Comparison of ENCODE assay signal across 20 mouse cellular contexts in genomic region chr6:35645210-35645609, GRCm38 (mm10).
DNase-seq lines count a peak whose midpoint lies in the region; ATAC-seq and TF ChIP-seq lines count a peak whose summit lies in the region.
"Had no signal": no experiment of that assay in that cellular context is flagged by ENCODE, and none has a peak within 500 bp of the region (broad histone marks: within the 10 kb centered on the region; RNA-seq: fewer than 3 reads in every experiment).

No protein-coding gene starts in this region.

- TF ChIP-seq RAD21 in CH12.LX (IDR thresholded peaks at IDR 0.05; ENCODE audit: low read depth, low read length) = no peak

- WGBS in kidney, embryonic 15.5 days = 93% methylated on average over 7 of the region's 7 CpGs

- H3K27me3 ChIP-seq in CH12.LX (replicated peaks) = no peaks in the 10 kb centered on the region
- peaks cover 4% of the 10 kb centered on the region; the same call in 1 of the 2 replicates for H3K27me3 ChIP-seq in kidney, embryonic 15.5 days

- H3K79me2 ChIP-seq in CH12.LX (replicated peaks; ENCODE audit: control insufficient read depth, extremely low read depth, insufficient read depth, poor library complexity, severe bottlenecking) = no peaks in the 10 kb centered on the region

- TF ChIP-seq EP300 in CH12.LX (IDR thresholded peaks at IDR 0.05; ENCODE audit: low read length) = peak; percentile 86

- H3K27ac ChIP-seq in CH12.LX (ENCODE audit: insufficient read depth, low read depth) = no peak overlapping the region
- H3K27ac ChIP-seq in kidney, embryonic 15.5 days = no peak overlapping the region

- dilution Hi-C loops in CH12.LX (cut with MboI; ENCODE audit: extremely low pct_ligation_motif_present, extremely low pct_unique_long_range_greater_than_20kb, low sequenced_read_pairs) = no loop called here

- H3K9me3 ChIP-seq in CH12.LX (replicated peaks; ENCODE audit: low read length) = no peaks in the 10 kb centered on the region
- H3K9me3 ChIP-seq in kidney, embryonic 15.5 days (replicated peaks) = no peaks in the 10 kb centered on the region
- H3K9me3 ChIP-seq: G1E had no signal

- no peaks in the 10 kb centered on the region for H3K36me3 ChIP-seq in CH12.LX (replicated peaks in 1 of 2; ENCODE audit: control insufficient read depth in 1 of 2, insufficient read depth in 1 of 2, low read length in 1 of 2)
- no peaks in the 10 kb centered on the region for H3K36me3 ChIP-seq in kidney, embryonic 15.5 days
- H3K36me3 ChIP-seq: G1E had no signal

- in situ Hi-C loops in CH12.LX (cut with MboI; ENCODE audit: low pct_ligation_motif_present, low pct_unique_long_range_greater_than_20kb, low sequenced_read_pairs) = no loop called here

- ATAC-seq in kidney, embryonic 15.5 days (replicated peaks; ENCODE audit: low FRiP score) = no peak
- ATAC-seq: activated CD4-positive, CD25-positive, alpha-beta regulatory T cell, adult 4 months; CD4-positive, CD25-positive, alpha-beta regulatory T cell, adult 4 months; Patski had no signal

- TF ChIP-seq CTCF in CH12.LX (conservative IDR thresholded peaks at IDR 0.05 in 1 of 2, IDR thresholded peaks at IDR 0.05 in 1 of 2; ENCODE audit: low read depth in 2 of 2, low read length in 2 of 2) = no peak

- H3K9ac ChIP-seq in CH12.LX (ENCODE audit: insufficient read depth, low read depth) = no peak overlapping the region
- no peak overlapping the region for H3K9ac ChIP-seq in kidney, embryonic 15.5 days

- DNase-seq in A20 (ENCODE audit: low read depth, low spot score) (peak; percentile 21), CH12.LX (ENCODE audit: extremely low read depth) (peak; percentile 54)
- no peak for DNase-seq in cerebellum, postnatal 14 days
- DNase-seq: adrenal gland, adult 2 months; adrenal gland, adult 8-10 months; adrenal gland, postnatal 10 days; adrenal gland, postnatal 14 days; adrenal gland, postnatal 25 days; adrenal gland, postnatal 36 days; B cell, adult 2 months; cerebellum, adult 11 months; cerebellum, adult 11-12 months; cerebellum, adult 18-20 months; cerebellum, adult 2 months; cerebellum, adult 8-10 months had no signal

- H3K4me3 ChIP-seq in CH12.LX (replicated peaks in 1 of 3; ENCODE audit: low read depth in 2 of 3, low read length in 2 of 3, poor library complexity in 1 of 3) = no peak overlapping the region
- no peak overlapping the region for H3K4me3 ChIP-seq in kidney, embryonic 15.5 days (replicated peaks)

- TF ChIP-seq POLR2A in CH12.LX (IDR thresholded peaks at IDR 0.05; ENCODE audit: low read depth, low read length) = no peak

- peaks cover 2 to 14% of the 10 kb centered on the region in 2 experiments; a peak in 2 of 4 replicates for H3K4me1 ChIP-seq in CH12.LX (ENCODE audit: control insufficient read depth in 1 of 2, insufficient read depth in 2 of 2)
- no peaks in the 10 kb centered on the region for H3K4me1 ChIP-seq in kidney, embryonic 15.5 days

- H3K4me2 ChIP-seq in CH12.LX (ENCODE audit: insufficient read depth, low read depth, poor library complexity, severe bottlenecking) = peak overlapping the region; percentile 15; the same call in 1 of the 2 replicates
- no peak overlapping the region for H3K4me2 ChIP-seq in kidney, embryonic 15.5 days

TF ChIP-seq in CH12.LX, 34 proteins besides CTCF, POLR2A, EP300 and RAD21:
- peak; percentile 62 for TF ChIP-seq JUN (IDR thresholded peaks at IDR 0.05; ENCODE audit: insufficient read depth, low read depth, low read length)
- no peak for TF ChIP-seq CHD1 (IDR thresholded peaks at IDR 0.05; ENCODE audit: low read depth, low read length)
- TF ChIP-seq USF2 (conservative IDR thresholded peaks at IDR 0.05; ENCODE audit: low read depth, low read length) = no peak
- TF ChIP-seq JUND (conservative IDR thresholded peaks at IDR 0.05; ENCODE audit: low read depth, low read length) = 0 out of 2 replicates have a peak, but pooled peaks have one; percentile 58
- 0 out of 2 replicates have a peak, but pooled peaks have one; percentile 30 for TF ChIP-seq BHLHE40 (IDR thresholded peaks at IDR 0.05; ENCODE audit: low read depth, low read length)
- peak; percentile 29; the same call in 1 of the 2 replicates for TF ChIP-seq ETS1 (conservative IDR thresholded peaks at IDR 0.05; ENCODE audit: low read depth, low read length)
- 0 out of 2 replicates have a peak, but pooled peaks have one; percentile 18 for TF ChIP-seq NRF1 (IDR thresholded peaks at IDR 0.05; ENCODE audit: low read depth, low read length)
- peak; percentile 90 for TF ChIP-seq MEF2A (IDR thresholded peaks at IDR 0.05; ENCODE audit: borderline replicate concordance, low read depth, low read length)
- no peak for TF ChIP-seq HCFC1 (IDR thresholded peaks at IDR 0.05; ENCODE audit: low read depth, low read length)
- TF ChIP-seq MYC (IDR thresholded peaks at IDR 0.05; ENCODE audit: low read depth, low read length) = peak; percentile 83
- TF ChIP-seq ZKSCAN1 (IDR thresholded peaks at IDR 0.05; ENCODE audit: borderline replicate concordance, low read depth, low read length) = no peak
- TF ChIP-seq TCF12 (IDR thresholded peaks at IDR 0.05; ENCODE audit: low read depth, low read length) = no peak
- no peak for TF ChIP-seq MAZ (IDR thresholded peaks at IDR 0.05; ENCODE audit: low read depth, low read length)
- TF ChIP-seq IRF4 (IDR thresholded peaks at IDR 0.05; ENCODE audit: low read depth, low read length) = peak; percentile 93
- TF ChIP-seq E2F4 (IDR thresholded peaks at IDR 0.05; ENCODE audit: insufficient replicate concordance, low read depth, low read length) = no peak
- TF ChIP-seq MAX (IDR thresholded peaks at IDR 0.05; ENCODE audit: low read length) = peak; percentile 45; the same call in 1 of the 2 replicates

Comparison
In these comparisons a context has a peak if more than half of its experiments do, and no peak if none do; other contexts are left out.
1. DNase-seq: peak in A20 (single experiment) and CH12.LX (single experiment); none in cerebellum, postnatal 14 days (0 of 2).